Mouse (Mus musculus): ENCODE data around the gene Dchs1.

GRCm38 (mm10) chr7:105726980-105727325 lies 60.5 kb downstream of the Dchs1 start:
- no peak for TF ChIP-seq POLR2A (IDR thresholded peaks at IDR 0.05; ENCODE audit: borderline replicate concordance, low read depth, low read length)
- TF ChIP-seq CTCF (IDR thresholded peaks at IDR 0.05; ENCODE audit: low read depth, low read length), result no peak

Measured in bone marrow macrophage, adult 2 months (primary cell).